Mouse (Mus musculus): Measurements from ENCODE around the gene Fes.

DNA sequence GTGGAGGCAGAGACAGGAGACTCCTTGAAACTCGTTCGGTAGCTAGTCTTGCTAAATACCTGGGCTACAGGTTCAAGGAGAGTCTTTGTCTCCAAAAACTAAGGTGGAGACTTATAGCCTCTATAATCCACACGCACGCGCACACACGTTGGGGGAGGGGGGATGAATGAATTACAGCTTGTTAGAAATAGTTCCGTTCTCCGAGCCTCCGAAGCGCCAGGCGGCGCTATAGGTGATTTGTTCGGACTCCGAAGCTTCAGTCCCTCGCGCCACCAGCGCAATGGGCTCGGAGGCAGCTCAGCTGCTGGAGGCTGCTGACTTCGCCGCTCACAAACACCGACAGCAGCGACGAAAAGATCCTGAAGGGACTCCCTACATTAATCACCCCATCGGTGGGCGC, 44.9 kb downstream of the Fes start, which contains the start of gene Hddc3:
- no peak for TF ChIP-seq GATA1 (IDR thresholded peaks at IDR 0.05; ENCODE audit: borderline replicate concordance, low read length)
- TF ChIP-seq FLI1 (IDR thresholded peaks at IDR 0.05; ENCODE audit: low read length) = no peak

Data from megakaryocyte, embryonic 14.5 days (primary cell).